Mouse (Mus musculus): Measurements from ENCODE around the gene B230118H07Rik.

B230118H07Rik gene

DNA sequence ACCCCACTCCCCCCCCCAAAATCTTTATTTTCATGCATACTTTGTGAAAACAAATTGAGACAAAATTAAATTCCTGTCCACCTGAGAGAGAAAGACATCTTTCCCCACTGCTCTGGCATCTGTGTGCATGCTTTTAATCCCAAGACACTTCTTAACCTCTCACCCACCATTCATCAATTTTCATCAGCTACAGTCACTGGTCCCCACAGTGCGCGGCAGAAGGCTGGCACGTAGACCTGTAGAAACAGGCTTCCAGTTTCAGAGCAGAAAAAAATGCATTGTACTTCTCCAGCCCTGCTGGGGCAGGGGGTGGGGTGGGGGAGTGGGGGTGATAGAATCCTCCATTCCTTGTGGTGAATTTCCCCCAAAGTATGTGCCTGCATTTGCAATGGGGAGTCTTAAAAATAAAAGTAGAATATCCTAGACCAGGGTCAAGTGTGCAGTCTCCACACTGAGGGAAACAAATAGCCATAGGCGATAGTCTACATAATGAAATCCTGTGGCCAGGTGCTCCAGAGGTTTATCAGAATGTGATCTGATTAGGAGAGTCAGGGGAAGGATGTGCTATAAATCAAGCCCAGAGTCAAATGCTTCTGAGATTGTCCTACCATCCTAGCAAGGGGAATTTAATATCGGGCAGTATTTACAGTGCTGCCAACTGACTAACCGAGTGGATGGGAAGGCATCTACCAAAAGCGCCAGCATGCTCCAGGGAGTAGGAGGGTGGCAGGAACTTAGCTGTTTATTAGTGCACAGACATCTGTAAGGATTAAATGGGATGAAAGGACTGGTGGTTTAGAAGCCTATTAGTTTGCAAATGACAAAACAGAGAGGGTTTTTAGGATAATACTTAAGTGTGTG is 10.1 kb downstream of the B230118H07Rik start:
- no peak for DNase-seq (ENCODE audit: low spot score in 2 of 2)

DNA sequence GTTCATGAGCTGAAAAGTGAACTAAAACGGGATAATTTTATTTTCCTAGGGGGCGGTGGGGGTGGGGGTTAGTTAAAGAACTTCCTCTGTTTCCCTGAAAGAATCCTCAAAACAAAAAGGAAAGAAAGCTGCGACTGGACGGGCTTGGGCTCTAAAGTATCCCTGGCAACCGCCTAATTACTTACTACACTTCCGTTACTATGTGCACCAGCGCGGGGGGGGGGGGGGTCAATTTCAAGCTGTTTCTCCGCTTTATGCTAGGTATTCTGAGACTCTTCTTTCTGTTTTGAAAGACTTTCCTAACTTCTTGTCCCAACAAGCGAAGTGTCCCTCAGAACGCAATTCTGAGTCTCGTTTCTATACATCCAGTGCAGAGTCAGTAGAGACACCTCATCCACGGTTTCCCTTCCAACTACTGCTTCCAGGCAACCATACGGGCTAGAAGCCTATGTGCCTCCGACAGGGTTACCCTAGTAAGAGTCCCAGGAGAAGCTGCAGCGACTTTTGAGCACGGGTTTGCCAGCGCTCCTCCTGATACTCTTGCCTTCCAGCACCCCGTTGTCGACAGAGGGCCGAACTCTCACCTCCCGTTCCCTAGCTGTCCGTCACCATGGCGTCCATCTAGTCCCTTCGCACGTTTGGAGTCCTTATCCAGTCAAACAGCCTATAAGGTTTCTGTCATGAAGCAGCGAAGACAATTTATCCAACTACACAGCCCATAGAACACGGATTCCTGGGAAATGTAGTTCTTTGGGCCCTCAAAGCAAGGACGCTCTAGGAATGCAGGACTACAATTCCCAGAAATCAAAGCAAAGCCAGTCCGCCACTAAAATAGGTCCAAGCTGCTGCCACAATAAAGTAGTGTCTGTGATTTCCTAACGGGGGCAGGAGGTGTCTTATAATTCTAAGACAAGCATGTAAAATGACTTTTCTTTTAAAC is 20.8 kb downstream of the B230118H07Rik start:
- peak; percentile 95 to 96 for DNase-seq (ENCODE audit: low spot score in 2 of 2)

DNA sequence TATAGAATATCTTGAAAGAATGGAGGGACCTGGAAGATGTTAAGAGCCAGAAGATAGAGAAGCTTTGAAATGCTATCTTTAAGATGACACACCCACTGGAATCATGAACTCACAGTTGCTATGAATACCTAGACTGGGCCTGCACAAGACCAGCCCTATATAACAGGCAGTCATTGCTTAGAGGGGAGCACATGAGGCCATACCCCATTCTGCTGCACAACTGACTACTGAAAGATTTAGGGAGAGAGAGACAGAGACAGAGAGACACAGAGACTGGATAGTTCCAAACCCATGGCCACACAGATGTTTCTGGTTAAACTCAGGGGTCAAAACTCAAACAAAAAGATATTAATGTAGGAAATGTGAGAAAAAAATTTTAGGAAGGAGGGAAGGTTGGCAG is 22.1 kb downstream of the B230118H07Rik start:
- DNase-seq (ENCODE audit: low spot score in 2 of 2), result no peak

DNA sequence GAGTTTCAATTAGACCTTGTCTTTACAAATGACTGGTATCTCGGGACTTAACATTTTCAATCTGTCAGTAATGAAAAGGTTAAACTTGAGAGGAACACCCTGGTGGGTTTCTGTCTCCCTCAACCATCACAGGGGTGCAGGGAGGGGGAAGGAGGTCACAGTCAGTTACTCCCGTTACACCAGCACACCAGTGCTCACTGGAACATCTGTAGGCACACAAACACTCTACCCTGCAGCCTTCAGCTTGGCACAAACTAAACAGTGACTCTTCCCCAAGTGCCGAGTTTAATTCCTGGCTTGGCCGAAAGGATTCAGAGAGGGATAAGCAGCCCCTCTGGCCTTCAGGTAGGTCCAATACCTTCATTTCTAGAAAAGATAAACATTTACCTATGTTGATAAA is 24.8 kb downstream of the B230118H07Rik start, which contains the start of gene Rag2:
Gene Rag2, plus strand, starts transcription at position 193 of the 400 bp plus-strand sequence.
- DNase-seq (ENCODE audit: low spot score in 2 of 2), result no peak

DNA sequence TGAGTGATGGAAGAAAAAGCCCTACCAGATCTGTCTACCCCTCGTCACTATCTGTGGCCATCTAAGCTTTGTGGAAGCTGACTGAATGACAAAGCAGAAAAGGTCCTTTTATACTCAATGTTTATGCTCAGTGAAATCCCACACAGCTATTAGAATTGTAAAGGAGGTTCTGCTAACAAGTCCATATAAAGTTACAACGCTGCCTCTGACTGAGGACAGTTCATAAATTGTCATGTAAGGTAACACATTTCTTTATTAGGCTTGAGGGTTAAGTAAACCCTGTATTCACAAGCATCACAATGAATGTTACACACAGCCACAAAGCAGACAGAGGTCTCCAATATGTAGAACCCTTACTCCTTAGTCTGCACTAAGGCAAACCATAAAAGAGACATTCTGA is 25.3 kb downstream of the B230118H07Rik start:
- DNase-seq (ENCODE audit: low spot score in 2 of 2), result no peak

DNA sequence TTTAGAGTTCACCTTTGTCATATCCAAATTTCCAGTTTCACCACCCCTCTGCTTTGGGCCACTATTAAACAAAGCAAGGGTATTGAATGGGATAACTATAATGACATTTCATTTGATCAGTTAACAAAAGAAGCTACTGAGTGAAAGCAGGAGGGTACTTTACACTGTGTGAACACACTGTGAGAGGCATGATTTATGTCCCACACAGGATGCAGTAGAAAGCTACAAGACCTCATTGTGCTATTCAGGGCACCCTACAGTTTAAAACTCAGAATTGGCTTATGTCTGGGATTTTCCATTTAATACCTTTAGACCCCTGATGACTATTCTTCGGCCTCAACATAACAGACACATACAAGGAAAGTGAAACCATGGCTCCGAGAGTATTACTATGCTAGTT is 26.3 kb downstream of the B230118H07Rik start:
- DNase-seq (ENCODE audit: low spot score in 2 of 2), result no peak

DNA sequence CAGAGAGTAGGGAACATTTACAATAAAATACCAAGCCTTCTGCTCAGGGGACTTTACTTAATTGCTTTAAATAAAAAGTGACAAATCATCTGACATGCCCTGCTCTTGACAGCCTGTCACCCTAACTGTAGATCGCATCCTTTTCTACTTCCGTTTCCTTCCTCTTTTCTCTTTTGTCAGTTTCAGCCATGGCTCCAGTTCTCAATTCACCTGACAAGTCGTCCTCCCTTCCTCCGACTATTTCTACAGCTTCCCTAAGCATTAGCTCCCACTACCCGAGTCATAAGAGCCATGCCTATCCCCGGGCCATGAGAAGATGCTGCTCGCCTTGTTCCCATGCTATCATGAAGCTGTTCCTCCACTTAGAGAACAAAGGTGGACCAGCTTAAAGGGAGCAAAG is 27.7 kb downstream of the B230118H07Rik start:
- no peak for DNase-seq (ENCODE audit: low spot score in 2 of 2)

DNA sequence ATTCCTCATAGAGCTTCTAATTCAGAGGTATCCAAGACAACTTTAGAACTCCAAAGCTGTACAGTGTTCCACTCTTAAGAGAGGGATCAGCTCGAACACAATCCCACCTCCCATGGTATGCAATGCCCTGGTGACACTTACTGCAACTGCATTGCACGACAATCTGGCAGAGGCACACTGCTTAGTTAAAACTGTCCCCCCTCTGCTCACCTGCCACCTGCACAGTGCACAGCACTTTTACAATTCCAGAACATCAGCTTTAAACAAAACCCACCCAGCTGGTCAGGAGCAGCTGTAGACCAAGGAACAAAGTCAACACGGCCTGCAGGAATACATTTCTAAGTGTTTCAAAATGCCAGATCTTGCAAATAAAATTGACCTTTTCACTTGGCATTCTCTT is 28.4 kb downstream of the B230118H07Rik start:
- no peak for DNase-seq (ENCODE audit: low spot score in 2 of 2)

DNA sequence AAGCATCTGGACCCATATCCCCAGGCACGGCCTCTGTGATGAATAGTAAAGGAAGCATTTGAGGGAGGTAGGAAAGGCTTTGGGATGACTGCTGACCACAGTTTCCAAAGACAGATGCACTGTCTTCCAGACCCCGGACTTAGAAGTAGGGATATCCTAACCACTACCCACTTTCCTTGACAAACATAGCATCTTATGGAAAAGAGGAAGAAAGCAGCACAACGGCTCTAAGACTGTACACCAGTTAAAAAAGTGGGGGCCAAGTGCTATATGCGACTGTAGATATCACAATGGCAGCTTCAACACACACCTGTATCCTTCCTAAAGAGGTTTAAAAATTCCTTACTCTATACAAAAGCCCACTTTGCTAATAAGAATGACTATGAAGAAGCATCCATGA is 31.0 kb downstream of the B230118H07Rik start:
- DNase-seq (ENCODE audit: low spot score in 2 of 2), result no peak

DNA sequence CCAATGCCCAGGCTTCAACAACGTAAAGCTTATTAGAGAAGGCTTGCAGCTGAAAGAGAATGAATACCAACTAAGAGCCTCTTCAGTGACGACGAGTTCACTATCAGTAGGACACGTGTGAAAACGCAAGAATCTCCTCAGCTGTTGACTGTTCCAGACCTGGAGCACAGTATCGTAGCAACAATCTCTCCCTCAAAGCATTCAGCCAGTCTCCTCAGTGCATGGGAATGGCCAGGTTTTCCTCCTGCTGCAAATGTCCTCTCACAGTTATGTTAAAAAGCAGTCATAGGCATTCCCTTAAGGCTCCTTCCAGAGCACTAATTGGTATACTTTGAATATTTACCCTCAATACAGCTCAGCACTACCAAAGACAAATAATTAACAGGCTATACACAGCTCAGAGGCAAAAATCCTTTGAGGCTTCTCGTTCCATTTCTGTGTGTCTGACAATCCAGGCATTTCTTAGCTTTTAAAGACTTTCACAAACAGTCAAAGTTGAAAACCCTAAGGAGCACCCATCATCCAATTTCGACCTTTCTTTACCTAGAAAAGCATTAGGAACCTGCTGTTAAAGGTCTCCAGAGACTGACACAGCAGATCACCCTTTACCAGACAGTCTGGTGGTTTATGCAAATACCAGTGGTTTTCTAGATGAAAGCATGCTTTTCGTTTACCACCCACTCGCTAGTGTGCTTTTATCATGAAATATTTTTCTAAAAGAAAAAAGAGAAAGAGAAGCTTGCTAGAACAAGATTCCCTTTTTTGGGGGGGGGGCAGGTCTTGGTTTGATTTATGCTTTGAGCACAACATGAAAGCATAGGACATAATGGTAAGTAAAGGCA is 33.6 kb downstream of the B230118H07Rik start:
- DNase-seq (ENCODE audit: low spot score in 2 of 2), result no peak

DNA sequence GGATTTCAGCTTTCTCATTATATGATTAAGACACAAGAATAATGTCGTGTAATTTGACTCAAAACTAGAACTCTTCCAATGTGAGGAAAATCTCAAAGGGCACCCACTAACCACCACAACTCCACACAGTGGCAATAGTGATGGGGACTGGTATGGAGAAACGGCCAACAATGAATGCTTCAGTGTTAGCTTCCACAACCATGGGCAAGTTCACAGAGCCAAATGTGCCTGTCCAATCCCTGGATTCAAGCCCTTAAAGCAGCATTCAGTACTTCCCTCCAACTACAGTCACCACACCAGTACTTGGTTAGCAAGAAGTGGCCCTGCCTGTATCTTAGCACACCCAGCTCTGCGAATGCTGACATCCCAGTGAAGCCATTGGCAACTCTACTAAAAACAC is 38.5 kb downstream of the B230118H07Rik start:
- DNase-seq (ENCODE audit: low spot score in 2 of 2), result no peak

DNA sequence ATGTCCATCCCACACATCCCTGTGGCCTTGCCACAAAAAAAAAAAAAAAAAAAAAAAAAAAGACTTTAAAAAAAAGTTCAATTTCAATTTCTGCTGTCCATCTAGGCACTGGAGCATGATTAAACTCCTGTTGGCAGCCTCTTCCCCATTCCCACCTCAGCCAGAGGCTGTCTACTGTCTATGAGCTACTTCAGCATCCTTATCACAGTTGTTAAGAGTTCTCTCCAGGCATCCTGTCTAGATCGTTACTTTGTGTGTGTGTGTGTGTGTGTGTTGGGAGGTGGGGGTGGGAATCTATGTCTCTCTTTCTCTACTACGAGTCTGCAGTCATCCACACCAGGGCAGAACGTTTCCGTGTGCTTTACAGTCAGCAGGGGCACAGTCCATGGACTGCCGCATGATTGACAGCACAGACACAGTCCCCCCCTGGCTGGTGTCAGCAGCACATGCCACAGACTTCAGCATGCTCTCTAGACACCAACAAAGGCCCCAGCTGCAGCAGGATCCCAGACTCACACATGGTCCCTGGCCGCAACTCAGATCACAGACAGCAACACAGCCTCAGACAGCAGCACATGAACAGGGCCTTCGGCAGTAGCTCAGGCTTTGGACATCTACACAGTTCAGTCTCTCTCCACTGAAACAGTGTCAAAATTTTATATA is 41.0 kb downstream of the B230118H07Rik start:
- no peak for DNase-seq (ENCODE audit: low spot score in 2 of 2)

DNA sequence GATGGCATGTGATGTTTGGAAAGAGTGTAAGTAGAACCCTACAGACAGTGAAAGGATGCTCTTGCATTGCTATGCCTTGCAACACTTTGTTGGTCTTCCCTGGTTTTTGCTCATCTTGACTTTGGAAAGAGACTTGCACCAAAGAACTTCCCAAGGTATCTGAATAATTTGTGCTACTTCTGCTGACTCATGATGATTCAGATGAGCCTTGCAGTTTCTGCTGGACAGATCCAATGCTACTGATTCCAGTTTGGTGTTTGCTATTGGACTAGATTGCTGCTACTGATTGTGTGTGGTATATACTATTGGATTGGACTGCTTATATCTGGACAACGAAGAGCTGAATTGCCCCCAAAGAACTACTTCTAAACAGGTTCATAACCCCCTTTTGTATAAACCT is 46.2 kb downstream of the B230118H07Rik start:
- no peak for DNase-seq (ENCODE audit: low spot score in 2 of 2)

DNA sequence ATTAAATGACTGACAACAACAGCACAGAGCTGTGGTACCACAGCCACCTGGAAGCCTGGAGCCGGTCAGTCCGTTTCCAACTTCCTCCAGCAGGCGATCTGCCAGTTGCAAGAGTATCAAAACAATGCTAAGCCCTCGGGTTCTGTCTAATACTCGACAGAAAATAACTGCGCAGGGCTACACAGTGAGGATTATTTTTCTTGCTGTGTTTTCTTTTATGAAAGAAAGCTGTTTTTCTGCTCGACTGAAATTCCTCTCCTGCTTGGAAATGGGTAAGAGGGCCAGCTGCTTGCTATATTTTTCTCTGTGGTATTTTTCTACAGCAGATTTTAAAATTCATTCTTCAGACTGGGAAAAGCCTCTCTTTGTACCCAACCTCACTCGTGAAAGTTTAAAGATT is 48.6 kb downstream of the B230118H07Rik start:
- DNase-seq (ENCODE audit: low spot score in 2 of 2), result peak; percentile 13 to 46

DNA sequence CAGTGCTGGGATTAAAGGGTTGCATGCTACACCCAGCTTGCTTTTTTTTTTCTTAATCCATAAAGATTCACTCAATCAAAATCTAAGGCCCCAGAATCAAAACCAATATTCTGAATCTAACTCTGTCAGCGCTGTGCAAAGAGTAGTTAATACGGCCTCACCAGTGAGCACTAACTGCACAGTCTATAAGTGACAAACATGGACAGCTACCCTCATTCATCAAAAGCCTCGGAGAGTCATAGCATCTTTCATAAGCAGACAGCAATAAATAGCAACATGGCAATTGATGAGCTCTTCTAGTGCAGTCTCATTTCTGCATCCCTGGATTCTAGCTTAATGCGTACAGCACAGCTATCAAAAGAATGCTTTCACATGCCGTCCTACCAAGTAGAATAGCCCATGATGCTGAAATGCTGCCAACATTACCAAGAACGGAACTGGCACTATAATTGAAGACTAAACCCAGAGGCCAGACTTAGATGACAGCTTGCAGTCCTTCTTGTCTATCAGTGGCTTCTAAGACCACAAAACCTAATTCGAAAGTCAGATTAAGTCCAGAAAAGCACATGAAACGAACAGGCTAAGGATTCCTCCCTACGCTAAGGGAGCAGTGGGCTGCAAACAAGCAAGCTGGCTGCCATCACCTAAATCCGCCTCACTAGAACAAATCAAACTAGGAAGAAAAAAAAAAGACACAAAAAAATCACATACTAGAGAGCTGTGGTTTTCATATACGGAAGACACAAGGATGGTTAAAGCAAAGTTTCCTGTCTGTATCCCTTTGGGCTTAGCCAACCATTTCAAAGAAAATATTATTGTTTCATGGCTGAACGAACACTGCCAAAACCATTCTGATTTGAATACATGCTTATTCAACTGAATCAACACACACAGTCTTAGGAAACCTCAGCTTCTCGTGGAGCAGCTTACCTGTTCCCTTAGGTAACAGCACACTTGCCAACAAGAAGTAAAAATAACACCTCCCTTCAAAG is 50.8 kb downstream of the B230118H07Rik start:
- peak; percentile 6 to 22 for DNase-seq (ENCODE audit: low spot score in 2 of 2)

DNA sequence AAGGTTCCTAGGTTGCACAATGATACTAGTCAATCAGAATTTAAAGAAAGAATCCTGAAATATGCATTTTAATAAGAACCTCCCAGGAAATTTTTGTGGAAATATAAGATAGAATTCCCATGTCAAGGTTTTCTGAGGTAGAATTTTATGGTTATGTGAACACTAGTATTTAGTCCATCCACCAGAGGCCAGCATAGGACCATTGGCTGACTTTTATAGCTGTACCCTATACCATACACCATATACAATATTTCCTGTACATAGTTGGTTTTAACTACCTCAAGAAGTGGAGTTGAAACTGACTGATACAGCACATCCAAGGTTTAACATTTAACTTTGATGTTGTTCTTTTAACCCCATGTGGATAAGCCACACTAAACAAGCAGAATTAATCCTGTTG is 52.1 kb downstream of the B230118H07Rik start:
- no peak for DNase-seq (ENCODE audit: low spot score in 2 of 2)

DNA sequence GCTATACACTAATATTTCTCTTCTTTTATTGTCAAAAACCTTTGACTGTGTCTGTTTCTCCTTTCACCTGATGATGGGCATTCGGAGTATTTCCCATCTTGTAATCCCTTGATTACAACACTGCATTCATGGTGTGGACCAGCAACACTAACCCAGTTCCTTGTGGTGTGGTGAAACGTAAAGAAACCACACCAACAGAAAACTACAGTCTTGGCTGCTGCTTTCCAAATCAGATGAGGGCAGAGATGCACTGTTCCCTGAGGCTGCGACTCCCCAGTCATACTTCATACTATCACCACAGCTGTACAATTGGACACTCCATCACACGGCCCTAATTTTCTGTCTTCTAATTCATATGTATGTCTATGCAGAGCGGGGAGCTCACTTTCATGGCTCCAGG is 54.7 kb downstream of the B230118H07Rik start:
- DNase-seq (ENCODE audit: low spot score in 2 of 2), result no peak

DNA sequence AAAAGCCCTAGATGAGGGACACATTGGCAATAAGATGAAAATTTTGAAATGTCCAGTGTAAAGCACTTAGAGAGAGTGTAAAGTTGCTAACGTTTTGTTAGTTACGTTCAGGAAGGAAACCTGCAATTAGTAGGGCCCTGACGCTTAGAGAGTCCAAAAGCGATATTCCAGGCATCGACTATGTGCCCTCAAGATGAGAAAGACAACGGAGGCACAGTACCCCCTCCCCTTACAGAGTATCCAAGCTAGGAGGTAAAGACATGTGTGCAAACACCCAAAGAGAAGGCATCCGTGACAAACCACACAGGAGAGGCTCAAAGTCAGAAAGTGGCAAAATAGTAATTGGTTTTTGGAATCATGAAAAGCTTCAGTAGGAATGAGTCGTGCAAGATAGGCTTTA is 56.4 kb downstream of the B230118H07Rik start:
- DNase-seq (ENCODE audit: low spot score in 2 of 2), result no peak

DNA sequence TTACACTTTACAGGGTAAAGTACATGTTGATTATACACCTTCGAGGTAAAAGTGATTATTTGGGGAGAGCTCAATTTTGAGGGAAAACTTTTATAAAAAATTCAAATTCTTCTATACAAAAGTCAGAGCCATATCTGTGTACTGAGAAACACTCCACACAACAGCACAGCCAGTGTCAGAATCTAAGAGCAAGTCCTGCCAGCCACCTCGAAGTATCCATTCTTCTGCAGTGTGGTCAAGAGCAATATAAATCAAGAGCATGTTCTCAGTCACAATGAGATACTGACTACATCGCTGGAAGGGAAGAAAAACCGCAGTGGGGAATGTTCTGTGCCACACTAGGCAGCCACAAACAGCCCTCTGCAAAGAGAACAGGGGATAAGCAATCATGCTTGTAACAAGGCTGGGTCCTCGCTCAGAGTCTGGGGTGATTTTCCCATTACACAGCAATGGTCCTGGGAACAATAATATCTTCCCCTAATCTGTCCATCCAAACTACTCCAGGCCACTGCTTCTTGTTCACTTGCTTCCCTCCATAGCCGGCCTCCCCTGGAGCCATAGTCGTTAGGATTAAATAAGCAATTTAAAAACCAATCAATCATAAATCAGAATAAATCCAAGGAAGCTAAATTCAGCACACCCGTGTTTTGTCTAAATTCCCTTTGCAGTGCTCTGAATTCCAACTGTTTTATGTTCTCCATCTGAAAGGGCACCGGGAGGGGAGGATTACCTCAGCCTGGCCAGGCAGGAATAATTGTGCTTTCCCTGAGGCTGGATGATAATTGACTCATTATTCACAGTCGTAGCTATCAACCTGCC is 57.1 kb downstream of the B230118H07Rik start:
- DNase-seq (ENCODE audit: low spot score in 2 of 2), result no peak
